Mouse (Mus musculus) stomach, embryonic 16.5 days (tissue): ENCODE data around the gene Sgo1. TPM values are rescaled to one million over a fixed set of nuclear protein-coding genes. Genes with fewer than 3 reads are reported as not detected.
A peak's percentile ranks its signal among the peaks of the same experiment; 100 is the strongest.
"Not testable (repeated sequence)": the region's sequence is repeated elsewhere in the genome, so short reads cannot be mapped to it uniquely, and the experiment has no call there.

Source experiments
- ATAC-seq: fragments of 200-750 bp; cut with Nextera tagmentation; 2 replicates; pipeline ENCODE4 v1.8.0; 2017; ENCODE audit warnings: moderate number of reproducible peaks, moderate TSS enrichment; ENCODE audit not compliant: insufficient read depth, low FRiP score
- H3K27ac ChIP-seq: fragments of 300-500 bp; sonication (generic); 2 replicates; pipeline ENCODE4 v1.5.1; 2014; ENCODE audit warnings: low read length
- H3K27me3 ChIP-seq: fragments of 300-500 bp; sonication (generic); 2 replicates; pipeline ENCODE4 v1.6.1; 2014; ENCODE audit warnings: low read length, control low read depth, mixed read lengths; ENCODE audit not compliant: control insufficient read depth, insufficient read depth
- H3K36me3 ChIP-seq: fragments of 300-500 bp; sonication (generic); 2 replicates; pipeline ENCODE4 v1.6.1; 2014; ENCODE audit warnings: low read length; ENCODE audit not compliant: control insufficient read depth, insufficient read depth
- H3K4me1 ChIP-seq: fragments of 300-500 bp; sonication (generic); 2 replicates; pipeline ENCODE4 v1.6.1; 2014; ENCODE audit warnings: low read length, control low read depth, mixed read lengths; ENCODE audit not compliant: control insufficient read depth, insufficient read depth
- H3K4me2 ChIP-seq: fragments of 300-500 bp; sonication (generic); 2 replicates; pipeline ENCODE4 v1.6.1; 2014; ENCODE audit warnings: low read depth, low read length, mixed read lengths
- H3K4me3 ChIP-seq: fragments of 300-500 bp; sonication (generic); replicated peaks from 2 replicates; pipeline ENCODE4 v1.5.1; 2014; ENCODE audit warnings: mild to moderate bottlenecking, low read length
- H3K9ac ChIP-seq: fragments of 300-500 bp; sonication (generic); 2 replicates; pipeline ENCODE4 v1.6.1; 2014; ENCODE audit warnings: low read length
- H3K9me3 ChIP-seq: fragments of 300-500 bp; sonication (generic); replicated peaks from 2 replicates; pipeline ENCODE4 v1.6.1; 2016; ENCODE audit warnings: low read length, control low read depth; ENCODE audit not compliant: control insufficient read depth
- WGBS: fragments of 180-500 bp; shearing (Covaris S2); extraction: QIAGEN DNeasy Blood & Tissue Kit; methylation state at CpG from one replicate; pipeline ENCODE4 v1.1.7; 2014; 5-methylcytosine and 5-hydroxymethylcytosine counted together
- polyA plus RNA-seq: library from polyadenylated mRNA; unstranded; fragments of >200 nt; fragmentation: Nextera tagmentation; extraction: Ambion mirVana; gene quantifications from 2 replicates; pipeline ENCODE4 v1.2.1, GENCODE M21; 2015

Sgo1 gene
- polyA plus RNA-seq: 28.3 and 33.1 TPM in 2 replicates

- peak within 1 kb of the TSS; percentile 84 for H3K4me2 ChIP-seq
- H3K4me3 ChIP-seq: peak within 1 kb of the TSS; percentile 64
- WGBS: under 1% methylated on average over 78 of the region's 78 CpGs
- H3K36me3 ChIP-seq: no peaks in the 10 kb centered on the region
- ATAC-seq: peak; percentile 100
- H3K4me1 ChIP-seq: peaks cover 11% of the 10 kb centered on the region; the same call in 1 of the 2 replicates
- no peaks in the 10 kb centered on the region for H3K27me3 ChIP-seq
- H3K9ac ChIP-seq: peak within 1 kb of the TSS; percentile 87
- H3K9me3 ChIP-seq: no peaks in the 10 kb centered on the region
- peak within 1 kb of the TSS; percentile 100 for H3K27ac ChIP-seq
These were observed at the start of gene Sgo1 for GRCm38 (mm10) chr17:53688877-53689802. Gene Sgo1 (minus strand): TSS chr17:53689333.

GRCm38 (mm10) chr17:53718916-53719315, 29.8 kb upstream of the Sgo1 start:
- ATAC-seq, H3K4me1 ChIP-seq, H3K27me3 ChIP-seq, H3K27ac ChIP-seq, H3K36me3 ChIP-seq, H3K9me3 ChIP-seq, H3K4me2 ChIP-seq, H3K9ac ChIP-seq, H3K4me3 ChIP-seq: not testable (repeated sequence)
- WGBS: 89% methylated on average over 3 of the region's 3 CpGs

- no peaks in the 10 kb centered on the region for H3K9me3 ChIP-seq
- no peaks in the 10 kb centered on the region for H3K36me3 ChIP-seq
- no peak overlapping the region for H3K4me3 ChIP-seq
- no peak for ATAC-seq
- no peak overlapping the region for H3K9ac ChIP-seq
- H3K27ac ChIP-seq: no peak overlapping the region
- no peak overlapping the region for H3K4me2 ChIP-seq
- no peaks in the 10 kb centered on the region for H3K27me3 ChIP-seq
- WGBS: 74% methylated on average over 1 of the region's 1 CpGs
- no peaks in the 10 kb centered on the region for H3K4me1 ChIP-seq
These were observed 29.3 kb upstream of the Sgo1 start for GRCm38 (mm10) chr17:53718474-53718873.

- ATAC-seq, H3K27me3 ChIP-seq, H3K4me3 ChIP-seq, H3K9ac ChIP-seq, H3K27ac ChIP-seq, H3K4me2 ChIP-seq, H3K9me3 ChIP-seq, H3K4me1 ChIP-seq, H3K36me3 ChIP-seq: not testable (repeated sequence)
- 62% methylated on average over 1 of the region's 1 CpGs for WGBS
These were observed 26.0 kb upstream of the Sgo1 start for GRCm38 (mm10) chr17:53715161-53715560.

GRCm38 (mm10) chr17:53714453-53714852, 25.3 kb upstream of the Sgo1 start:
- no peak for ATAC-seq
- no peak overlapping the region for H3K27ac ChIP-seq
- H3K36me3 ChIP-seq: no peaks in the 10 kb centered on the region
- 48% methylated on average over 1 of the region's 1 CpGs for WGBS
- H3K4me1 ChIP-seq: no peaks in the 10 kb centered on the region
- no peak overlapping the region for H3K4me3 ChIP-seq
- H3K4me2 ChIP-seq: no peak overlapping the region
- H3K9ac ChIP-seq: no peak overlapping the region
- H3K9me3 ChIP-seq: no peaks in the 10 kb centered on the region
- H3K27me3 ChIP-seq: no peaks in the 10 kb centered on the region

- not testable (repeated sequence) for H3K36me3 ChIP-seq, H3K4me1 ChIP-seq, H3K9me3 ChIP-seq, H3K27ac ChIP-seq, H3K9ac ChIP-seq, H3K4me2 ChIP-seq, ATAC-seq, H3K27me3 ChIP-seq, H3K4me3 ChIP-seq
- 86% methylated on average over 8 of the region's 8 CpGs for WGBS
These were observed 8.4 kb upstream of the Sgo1 start for GRCm38 (mm10) chr17:53697521-53697920.

GRCm38 (mm10) chr17:53694039-53694438, 4.9 kb upstream of the Sgo1 start:
- no peak overlapping the region for H3K9ac ChIP-seq
- H3K27ac ChIP-seq: no peak overlapping the region
- no peak overlapping the region for H3K4me2 ChIP-seq
- WGBS: 76% methylated on average over 2 of the region's 2 CpGs
- H3K4me1 ChIP-seq: 0 out of 2 replicates have a peak, but pooled peaks cover 4% of the 10 kb centered on the region
- H3K4me3 ChIP-seq: no peak overlapping the region
- H3K9me3 ChIP-seq: no peaks in the 10 kb centered on the region
- ATAC-seq: no peak
- H3K27me3 ChIP-seq: no peaks in the 10 kb centered on the region
- no peaks in the 10 kb centered on the region for H3K36me3 ChIP-seq

GRCm38 (mm10) chr17:53689946-53690345, 813 bp upstream of the Sgo1 start:
- ATAC-seq: no peak
- Histone ChIP-seq H3K36me3 (no peaks in the 10 kb centered on the region), H3K27ac (peak overlapping the region; percentile 100), H3K4me2 (peak overlapping the region; percentile 84), H3K4me1 (peaks cover 11% of the 10 kb centered on the region; the same call in 1 of the 2 replicates), H3K27me3 (no peaks in the 10 kb centered on the region), H3K9me3 (no peaks in the 10 kb centered on the region), H3K9ac (peak overlapping the region; percentile 87), H3K4me3 (peak overlapping the region; percentile 64)
- 19% methylated on average over 7 of the region's 7 CpGs for WGBS

GRCm38 (mm10) chr17:53688321-53688720, 812 bp downstream of the Sgo1 start:
- no peaks in the 10 kb centered on the region for H3K27me3 ChIP-seq
- 2% methylated on average over 1 of the region's 1 CpGs for WGBS
- H3K9me3 ChIP-seq: no peaks in the 10 kb centered on the region
- H3K9ac ChIP-seq: no peak overlapping the region
- peak overlapping the region; percentile 64 for H3K4me3 ChIP-seq
- peak overlapping the region; percentile 65 for H3K4me2 ChIP-seq
- no peaks in the 10 kb centered on the region for H3K36me3 ChIP-seq
- no peak for ATAC-seq
- no peak overlapping the region for H3K27ac ChIP-seq
- H3K4me1 ChIP-seq: peaks cover 11% of the 10 kb centered on the region; the same call in 1 of the 2 replicates
